ENCODE assay signal across 9 mouse cellular contexts in genomic region chr11:51800634-51801325, GRCm38 (mm10). TPM values are rescaled to one million over a fixed set of nuclear protein-coding genes. Genes with fewer than 3 reads are reported as not detected.
DNase-seq lines count a peak whose midpoint lies in the region; ATAC-seq and TF ChIP-seq lines count a peak whose summit lies in the region.
"Had no signal": no experiment of that assay in that cellular context is flagged by ENCODE, and none has a peak within 500 bp of the region (broad histone marks: within the 10 kb centered on the region; RNA-seq: fewer than 3 reads in every experiment).

No protein-coding gene starts in this region.

- H3K4me3 ChIP-seq in left cerebral cortex, adult 2 months: no peak overlapping the region
- peak overlapping the region; percentile 26 for H3K4me3 ChIP-seq in heart, embryonic 16.5 days (ENCODE audit: low read length)
- H3K4me3 ChIP-seq in forebrain, embryonic 13.5 days: no peak overlapping the region
- H3K4me3 ChIP-seq in forebrain, embryonic 14.5 days (ENCODE audit: low read depth, low read length): no peak overlapping the region

- TF ChIP-seq CTCF in left cerebral cortex, adult 2 months (IDR thresholded peaks at IDR 0.05): no peak

- intact Hi-C loops in left cerebral cortex, adult 2 months (cut with DNase I): loop anchor here (5.0 kb wide), 1 partner anchor 38 kb away; the partner anchor contains the start of genes Sar1b and Sec24a

- 15% methylated on average over 7 of the region's 8 CpGs for WGBS in heart, embryonic 16.5 days
- WGBS in forebrain, embryonic 13.5 days: 38% methylated on average over 8 of the region's 8 CpGs
- WGBS in forebrain, embryonic 14.5 days: 44% methylated on average over 7 of the region's 8 CpGs

- H3K4me1 ChIP-seq in heart, embryonic 16.5 days (ENCODE audit: control insufficient read depth, insufficient read depth, low read length): peaks cover 18% of the 10 kb centered on the region
- peaks cover 4% of the 10 kb centered on the region; the same call in 1 of the 2 replicates for H3K4me1 ChIP-seq in forebrain, embryonic 13.5 days
- H3K4me1 ChIP-seq in forebrain, embryonic 14.5 days (ENCODE audit: control insufficient read depth, insufficient read depth, low read length): 0 out of 2 replicates have a peak, but pooled peaks cover 3% of the 10 kb centered on the region

- peak overlapping the region; percentile 59 for H3K4me2 ChIP-seq in heart, embryonic 16.5 days (ENCODE audit: low read depth, low read length)
- no peak overlapping the region for H3K4me2 ChIP-seq in forebrain, embryonic 13.5 days
- H3K4me2 ChIP-seq in forebrain, embryonic 14.5 days (ENCODE audit: low read length): no peak overlapping the region

- no peak for DNase-seq in left cerebral cortex, adult 2 months (ENCODE audit: extremely low spot score in 1 of 2, low spot score in 2 of 2)
- no peak for DNase-seq in left cerebral cortex, adult 11 months (ENCODE audit: low spot score)
- DNase-seq in brain, adult 2 months (ENCODE audit: low read depth, low spot score): peak; percentile 79
- peak; percentile 69 to 80 for DNase-seq in right cerebral cortex, postnatal 10 days (ENCODE audit: low spot score in 2 of 2)
- no peak for DNase-seq in kidney, postnatal 14 days
- DNase-seq in forebrain, embryonic 14.5 days (ENCODE audit: low spot score): no peak
- DNase-seq: cerebellum, postnatal 10 days had no signal

- no peaks in the 10 kb centered on the region for H3K9me3 ChIP-seq in heart, embryonic 16.5 days (replicated peaks; ENCODE audit: control insufficient read depth, low read length)
- H3K9me3 ChIP-seq in forebrain, embryonic 13.5 days (replicated peaks): no peaks in the 10 kb centered on the region
- no peaks in the 10 kb centered on the region for H3K9me3 ChIP-seq in forebrain, embryonic 14.5 days (replicated peaks; ENCODE audit: control insufficient read depth, low read length)

- peak overlapping the region; percentile 63 for H3K9ac ChIP-seq in heart, embryonic 16.5 days (ENCODE audit: low read length)
- no peak overlapping the region for H3K9ac ChIP-seq in forebrain, embryonic 13.5 days
- no peak overlapping the region for H3K9ac ChIP-seq in forebrain, embryonic 14.5 days (ENCODE audit: low read length)

- ATAC-seq in heart, embryonic 16.5 days (replicated peaks; ENCODE audit: extremely low read depth, insufficient read depth, low FRiP score): peak; percentile 50
- no peak for ATAC-seq in forebrain, embryonic 13.5 days
- no peak for ATAC-seq in forebrain, embryonic 14.5 days

- no peaks in the 10 kb centered on the region for H3K36me3 ChIP-seq in heart, embryonic 16.5 days (ENCODE audit: control insufficient read depth, insufficient read depth)
- no peaks in the 10 kb centered on the region for H3K36me3 ChIP-seq in forebrain, embryonic 13.5 days (ENCODE audit: poor library complexity, severe bottlenecking)
- no peaks in the 10 kb centered on the region for H3K36me3 ChIP-seq in forebrain, embryonic 14.5 days (ENCODE audit: control insufficient read depth, insufficient read depth, low read length)

- H3K27me3 ChIP-seq in heart, embryonic 16.5 days (ENCODE audit: control insufficient read depth, insufficient read depth, low read length): no peaks in the 10 kb centered on the region
- no peaks in the 10 kb centered on the region for H3K27me3 ChIP-seq in forebrain, embryonic 13.5 days
- no peaks in the 10 kb centered on the region for H3K27me3 ChIP-seq in forebrain, embryonic 14.5 days (replicated peaks; ENCODE audit: control insufficient read depth, insufficient read depth, low read length)

- H3K27ac ChIP-seq in left cerebral cortex, adult 2 months: peak overlapping the region; percentile 80
- H3K27ac ChIP-seq in heart, embryonic 16.5 days (ENCODE audit: low read length): peak overlapping the region; percentile 93
- H3K27ac ChIP-seq in forebrain, embryonic 13.5 days: no peak overlapping the region
- H3K27ac ChIP-seq in forebrain, embryonic 14.5 days (ENCODE audit: low read depth, low read length): no peak overlapping the region

RNA-seq across cellular contexts. Expression of gene Sar1b, which starts 37.3 kb away (rescaled TPM):
- total RNA-seq in left cerebral cortex, adult 2 months (2021): 10 to 100 TPM; 61.0 to 65.0 TPM
- polyA plus RNA-seq in heart, embryonic 16.5 days (2015; fragmentation: Nextera tagmentation; extraction: Ambion mirVana): 136 and 138 TPM in 2 replicates
- 140 and 146 TPM in 2 replicates for polyA plus RNA-seq in forebrain, embryonic 13.5 days (2015; fragmentation: Nextera tagmentation; extraction: Ambion mirVana)
- polyA plus RNA-seq in forebrain, embryonic 14.5 days (2014; fragmentation: Nextera tagmentation; extraction: Ambion mirVana): 179 and 184 TPM in 2 replicates

RNA-seq across cellular contexts. Expression of gene Sec24a, which starts 37.3 kb away (rescaled TPM):
- total RNA-seq in left cerebral cortex, adult 2 months (2021): 10 to 100 TPM; 21.0 to 21.2 TPM
- polyA plus RNA-seq in heart, embryonic 16.5 days (2015; fragmentation: Nextera tagmentation; extraction: Ambion mirVana): 9.7 and 10.7 TPM in 2 replicates
- polyA plus RNA-seq in forebrain, embryonic 13.5 days (2015; fragmentation: Nextera tagmentation; extraction: Ambion mirVana): 11.0 and 11.7 TPM in 2 replicates
- 7.5 and 11.6 TPM in 2 replicates for polyA plus RNA-seq in forebrain, embryonic 14.5 days (2014; fragmentation: Nextera tagmentation; extraction: Ambion mirVana)

RNA-seq across cellular contexts. Expression of gene Jade2, which starts 56.7 kb away (rescaled TPM):
- total RNA-seq in left cerebral cortex, adult 2 months (2021): 10 to 100 TPM; 49.6 to 60.3 TPM
- polyA plus RNA-seq in heart, embryonic 16.5 days (2015; fragmentation: Nextera tagmentation; extraction: Ambion mirVana): 1.4 and 1.6 TPM in 2 replicates
- 0.27 and 0.37 TPM in 2 replicates for polyA plus RNA-seq in forebrain, embryonic 13.5 days (2015; fragmentation: Nextera tagmentation; extraction: Ambion mirVana)
- polyA plus RNA-seq in forebrain, embryonic 14.5 days (2014; fragmentation: Nextera tagmentation; extraction: Ambion mirVana): 0.20 and 0.23 TPM in 2 replicates

Comparison
In these comparisons a context has a peak if more than half of its experiments do, and no peak if none do; other contexts are left out.
1. DNase-seq: peak in brain, adult 2 months (single experiment) and right cerebral cortex, postnatal 10 days (2 of 2); none in left cerebral cortex, adult 2 months (0 of 2), left cerebral cortex, adult 11 months (single experiment), kidney, postnatal 14 days (single experiment) and forebrain, embryonic 14.5 days (single experiment).
2. H3K27ac ChIP-seq: peak in left cerebral cortex, adult 2 months (single experiment) and heart, embryonic 16.5 days (single experiment); none in forebrain, embryonic 13.5 days (single experiment) and forebrain, embryonic 14.5 days (single experiment).